Mouse (Mus musculus) gastrocnemius, adult 18-20 months (tissue): ENCODE measurements around the gene 4930404H24Rik. TPM values are rescaled to one million over a fixed set of nuclear protein-coding genes. Genes with fewer than 3 reads are reported as not detected.
"Not testable (repeated sequence)": the region's sequence is repeated elsewhere in the genome, so short reads cannot be mapped to it uniquely, and the experiment has no call there.

ENCODE experiments used
- DNase-seq: peaks from one replicate; pipeline ENCODE4 v3.0.0; 2021; ENCODE audit warnings: low spot score
- total RNA-seq, 2 experiments: library from RNA; stranded (reverse); gene quantifications; 2 replicates each; pipeline ENCODE4 v1.2.3; 2021

4930404H24Rik gene
- total RNA-seq, 2 experiments from 2014 or later, result not detected

- DNase-seq, result peak; percentile 80
Measured at GRCm38 (mm10) chr2:153478583-153478982, 14.0 kb upstream of the 4930404H24Rik start.

- no peak for DNase-seq
Measured at GRCm38 (mm10) chr2:153479486-153479885, 13.1 kb upstream of the 4930404H24Rik start.

GRCm38 (mm10) chr2:153481108-153481860, 11.3 kb upstream of the 4930404H24Rik start:
- no peak for DNase-seq

- DNase-seq, result no peak
Measured at GRCm38 (mm10) chr2:153481861-153482120, 10.8 kb upstream of the 4930404H24Rik start.

- DNase-seq, result no peak
Measured at GRCm38 (mm10) chr2:153483118-153483983, 9.2 kb upstream of the 4930404H24Rik start.

- DNase-seq, result no peak
Measured at GRCm38 (mm10) chr2:153484071-153484470, 8.5 kb upstream of the 4930404H24Rik start.

- DNase-seq, result no peak
Measured at GRCm38 (mm10) chr2:153490116-153490515, 2.5 kb upstream of the 4930404H24Rik start.

- no peak for DNase-seq
Measured at GRCm38 (mm10) chr2:153490940-153491339, 1.6 kb upstream of the 4930404H24Rik start.

- no peak for DNase-seq
Measured at GRCm38 (mm10) chr2:153491512-153492178, 945 bp upstream of the 4930404H24Rik start.

GRCm38 (mm10) chr2:153492179-153492517, 442 bp upstream of the 4930404H24Rik start:
- no peak for DNase-seq

- no peak for DNase-seq
Measured at GRCm38 (mm10) chr2:153493393-153493731, 772 bp downstream of the 4930404H24Rik start.

- no peak for DNase-seq
Measured at GRCm38 (mm10) chr2:153493781-153494292, 1.2 kb downstream of the 4930404H24Rik start.

- no peak for DNase-seq
Measured at GRCm38 (mm10) chr2:153494293-153494811, 1.8 kb downstream of the 4930404H24Rik start.

GRCm38 (mm10) chr2:153495391-153495790, 2.8 kb downstream of the 4930404H24Rik start:
- not testable (repeated sequence) for DNase-seq

GRCm38 (mm10) chr2:153495818-153496217, 3.2 kb downstream of the 4930404H24Rik start:
- no peak for DNase-seq

- no peak for DNase-seq
Measured at GRCm38 (mm10) chr2:153496301-153496700, 3.7 kb downstream of the 4930404H24Rik start.

- no peak for DNase-seq
Measured at GRCm38 (mm10) chr2:153496898-153497297, 4.3 kb downstream of the 4930404H24Rik start.

GRCm38 (mm10) chr2:153499154-153499553, 6.6 kb downstream of the 4930404H24Rik start:
- no peak for DNase-seq

- DNase-seq, result no peak
Measured at GRCm38 (mm10) chr2:153506385-153506784, 13.8 kb downstream of the 4930404H24Rik start.

GRCm38 (mm10) chr2:153507969-153508368, 15.4 kb downstream of the 4930404H24Rik start:
- DNase-seq, result no peak

- no peak for DNase-seq
Measured at GRCm38 (mm10) chr2:153508405-153508804, 15.8 kb downstream of the 4930404H24Rik start.
